8 mouse cellular contexts compared by ENCODE assay signal in the genomic region with DNA sequence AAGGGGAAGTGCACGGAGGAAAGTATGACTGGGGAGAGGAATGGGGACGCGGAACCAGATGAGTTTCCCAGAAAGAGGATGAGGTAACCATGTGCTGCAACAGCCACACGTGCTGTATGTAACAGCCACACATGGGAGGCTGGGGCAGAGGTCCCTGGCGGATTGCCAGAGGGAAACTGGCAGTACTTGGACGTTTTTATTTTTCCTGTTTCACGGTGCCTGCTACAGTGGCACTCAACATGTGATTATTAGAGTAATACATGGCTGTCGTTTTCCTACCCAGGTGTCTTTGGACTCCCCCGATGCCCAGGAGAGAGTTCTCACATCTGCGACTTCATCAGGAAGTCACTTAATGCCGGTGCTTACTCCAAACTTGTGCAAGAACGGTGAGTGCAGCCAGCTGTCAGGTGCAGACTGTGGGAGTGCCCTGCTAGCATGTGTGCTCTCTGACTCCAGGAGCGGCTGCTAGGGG. TPM values are rescaled to one million over a fixed set of nuclear protein-coding genes. Genes with fewer than 3 reads are reported as not detected.
DNase-seq lines count a peak whose midpoint lies in the region; ATAC-seq and TF ChIP-seq lines count a peak whose summit lies in the region.

No protein-coding gene starts in this region.

- H3K27me3 ChIP-seq in limb, embryonic 11.5 days (ENCODE audit: control insufficient read depth, insufficient read depth, low read length), result no peaks in the 10 kb centered on the region
- H3K27me3 ChIP-seq in limb, embryonic 10.5 days (ENCODE audit: low read depth, poor library complexity, severe bottlenecking), result no peaks in the 10 kb centered on the region
- no peaks in the 10 kb centered on the region for H3K27me3 ChIP-seq in lung, embryonic 14.5 days (ENCODE audit: insufficient read depth, low read length)
- no peaks in the 10 kb centered on the region; the same call in 1 of the 2 replicates for H3K27me3 ChIP-seq in thymus, adult 2 months (ENCODE audit: control insufficient read depth, insufficient read depth, low read length)
- no peaks in the 10 kb centered on the region for H3K27me3 ChIP-seq in hindbrain, embryonic 14.5 days (ENCODE audit: control insufficient read depth, insufficient read depth, low read length)

- TF ChIP-seq CTCF in lung, embryonic 14.5 days (IDR thresholded peaks at IDR 0.05; ENCODE audit: low read depth), result no peak
- TF ChIP-seq CTCF in thymus, adult 2 months (IDR thresholded peaks at IDR 0.05; ENCODE audit: borderline replicate concordance, control insufficient read depth, extremely low read depth, insufficient read depth, low read length, poor library complexity), result no peak

- no peak overlapping the region for H3K4me3 ChIP-seq in limb, embryonic 11.5 days (ENCODE audit: low read depth, low read length)
- no peak overlapping the region for H3K4me3 ChIP-seq in limb, embryonic 10.5 days
- H3K4me3 ChIP-seq in lung, embryonic 14.5 days (ENCODE audit: low read depth, low read length), result no peak overlapping the region
- H3K4me3 ChIP-seq in thymus, adult 2 months (ENCODE audit: control insufficient read depth, insufficient read depth, low read length), result no peak overlapping the region
- H3K4me3 ChIP-seq in hindbrain, embryonic 14.5 days (replicated peaks; ENCODE audit: low read length), result no peak overlapping the region

- no peak overlapping the region for H3K27ac ChIP-seq in limb, embryonic 11.5 days (replicated peaks; ENCODE audit: low read depth, low read length)
- no peak overlapping the region for H3K27ac ChIP-seq in limb, embryonic 10.5 days
- H3K27ac ChIP-seq in lung, embryonic 14.5 days (ENCODE audit: low read depth), result no peak overlapping the region
- H3K27ac ChIP-seq in thymus, adult 2 months (ENCODE audit: control insufficient read depth, insufficient read depth, low read length), result peak overlapping the region; percentile 93
- H3K27ac ChIP-seq in hindbrain, embryonic 14.5 days, result no peak overlapping the region

- no peak for DNase-seq in limb, embryonic 11.5 days (ENCODE audit: low spot score)
- DNase-seq in limb, embryonic 10.5 days (ENCODE audit: low spot score), result no peak
- DNase-seq in lung, embryonic 14.5 days, result peak; percentile 54
- DNase-seq in thymus, adult 2 months, result peak; percentile 62
- DNase-seq in ovary, postnatal 10 days (ENCODE audit: low spot score), result no peak
- no peak for DNase-seq in cerebellum, postnatal 14 days
- DNase-seq in hindbrain, embryonic 14.5 days (ENCODE audit: low spot score), result no peak

- H3K4me2 ChIP-seq in limb, embryonic 11.5 days (ENCODE audit: low read depth, severe bottlenecking), result no peak overlapping the region
- no peak overlapping the region for H3K4me2 ChIP-seq in lung, embryonic 14.5 days
- H3K4me2 ChIP-seq in hindbrain, embryonic 14.5 days (replicated peaks), result no peak overlapping the region

- peak; percentile 44; the same call in 1 of the 2 replicates for ATAC-seq in limb, embryonic 11.5 days (ENCODE audit: insufficient number of reproducible peaks, low FRiP score, low TSS enrichment, low read depth)
- peak; percentile 98 for ATAC-seq in granulocyte monocyte progenitor cell, adult 5-6 weeks (replicated peaks; ENCODE audit: poor library complexity, severe bottlenecking)
- no peak; the same call in 1 of the 2 replicates for ATAC-seq in lung, embryonic 14.5 days (ENCODE audit: insufficient read depth)
- ATAC-seq in hindbrain, embryonic 14.5 days (ENCODE audit: low FRiP score), result no peak

- no peaks in the 10 kb centered on the region for H3K4me1 ChIP-seq in limb, embryonic 11.5 days (ENCODE audit: control insufficient read depth, insufficient read depth, low read length)
- no peaks in the 10 kb centered on the region for H3K4me1 ChIP-seq in limb, embryonic 10.5 days
- H3K4me1 ChIP-seq in lung, embryonic 14.5 days (ENCODE audit: insufficient read depth), result no peaks in the 10 kb centered on the region
- peaks cover 33% of the 10 kb centered on the region for H3K4me1 ChIP-seq in thymus, adult 2 months (replicated peaks; ENCODE audit: control insufficient read depth, insufficient read depth, low read length)
- no peaks in the 10 kb centered on the region for H3K4me1 ChIP-seq in hindbrain, embryonic 14.5 days (replicated peaks; ENCODE audit: control insufficient read depth, insufficient read depth, low read length)

- H3K36me3 ChIP-seq in limb, embryonic 11.5 days (ENCODE audit: control insufficient read depth, insufficient read depth, low read length), result peaks cover 10% of the 10 kb centered on the region
- H3K36me3 ChIP-seq in limb, embryonic 10.5 days, result peaks cover 83% of the 10 kb centered on the region
- H3K36me3 ChIP-seq in lung, embryonic 14.5 days (ENCODE audit: insufficient read depth), result peaks cover 60% of the 10 kb centered on the region
- H3K36me3 ChIP-seq in thymus, adult 2 months (ENCODE audit: control insufficient read depth, insufficient read depth, low read length), result peaks cover 62% of the 10 kb centered on the region
- H3K36me3 ChIP-seq in hindbrain, embryonic 14.5 days (replicated peaks; ENCODE audit: control insufficient read depth, insufficient read depth), result peaks cover 92% of the 10 kb centered on the region

- H3K9ac ChIP-seq in limb, embryonic 11.5 days (ENCODE audit: low read length), result no peak overlapping the region
- no peak overlapping the region for H3K9ac ChIP-seq in lung, embryonic 14.5 days
- no peak overlapping the region for H3K9ac ChIP-seq in hindbrain, embryonic 14.5 days

- 81% methylated on average over 13 of the region's 13 CpGs for WGBS in limb, embryonic 11.5 days
- 90% methylated on average over 13 of the region's 13 CpGs for WGBS in limb, embryonic 10.5 days
- WGBS in lung, embryonic 14.5 days, result 61% methylated on average over 13 of the region's 13 CpGs
- WGBS in thymus, adult 2 months, result 5% methylated on average over 13 of the region's 13 CpGs
- WGBS in hindbrain, embryonic 14.5 days, result 82% methylated on average over 13 of the region's 13 CpGs

- no peaks in the 10 kb centered on the region for H3K9me3 ChIP-seq in limb, embryonic 11.5 days (ENCODE audit: control insufficient read depth, low read length)
- no peaks in the 10 kb centered on the region for H3K9me3 ChIP-seq in limb, embryonic 10.5 days (replicated peaks)
- H3K9me3 ChIP-seq in lung, embryonic 14.5 days (ENCODE audit: low read depth, low read length), result no peaks in the 10 kb centered on the region
- H3K9me3 ChIP-seq in hindbrain, embryonic 14.5 days (ENCODE audit: control insufficient read depth, low read length), result no peaks in the 10 kb centered on the region

- no peak for TF ChIP-seq POLR2A in thymus, adult 2 months (IDR thresholded peaks at IDR 0.05; ENCODE audit: control insufficient read depth, extremely low read depth, insufficient read depth, low read length, poor library complexity)

RNA-seq across cellular contexts. Expression of gene Ppt1, which starts 12.1 kb away (rescaled TPM):
- 52.4 and 54.1 TPM in 2 replicates for polyA plus RNA-seq in limb, embryonic 11.5 days (2014; fragmentation: Nextera tagmentation; extraction: Ambion mirVana)
- 45.4 and 55.3 TPM in 2 replicates for polyA plus RNA-seq in limb, embryonic 10.5 days (2016; fragmentation: Nextera tagmentation; extraction: Ambion mirVana)
- 59.3 and 67.4 TPM in 2 replicates for total RNA-seq in granulocyte monocyte progenitor cell, adult 5-6 weeks (2014; fragmentation: Nextera tagmentation)
- 79.1 and 80.1 TPM in 2 replicates for total RNA-seq in granulocyte monocyte progenitor cell, adult 5-6 weeks (2017)
- 61.0 and 65.7 TPM in 2 replicates for polyA plus RNA-seq in lung, embryonic 14.5 days (2014; fragmentation: Nextera tagmentation; extraction: Ambion mirVana)
- polyA plus RNA-seq in thymus, adult 2 months (2012; rRNA removed), result 79.5 and 86.7 TPM in 2 replicates
- polyA plus RNA-seq in hindbrain, embryonic 14.5 days (2014; fragmentation: Nextera tagmentation; extraction: Ambion mirVana), result 83.7 and 84.4 TPM in 2 replicates

RNA-seq across cellular contexts. Expression of gene Cap1, which starts 37.7 kb away (rescaled TPM):
- polyA plus RNA-seq in limb, embryonic 11.5 days (2014; fragmentation: Nextera tagmentation; extraction: Ambion mirVana), result 59.0 and 64.6 TPM in 2 replicates
- 45.3 and 46.5 TPM in 2 replicates for polyA plus RNA-seq in limb, embryonic 10.5 days (2016; fragmentation: Nextera tagmentation; extraction: Ambion mirVana)
- total RNA-seq in granulocyte monocyte progenitor cell, adult 5-6 weeks (2014; fragmentation: Nextera tagmentation), result 122 and 132 TPM in 2 replicates
- total RNA-seq in granulocyte monocyte progenitor cell, adult 5-6 weeks (2017), result 132 and 157 TPM in 2 replicates
- 79.9 and 80.6 TPM in 2 replicates for polyA plus RNA-seq in lung, embryonic 14.5 days (2014; fragmentation: Nextera tagmentation; extraction: Ambion mirVana)
- polyA plus RNA-seq in thymus, adult 2 months (2012; rRNA removed), result 192 and 203 TPM in 2 replicates
- polyA plus RNA-seq in hindbrain, embryonic 14.5 days (2014; fragmentation: Nextera tagmentation; extraction: Ambion mirVana), result 71.9 and 76.7 TPM in 2 replicates

Comparison
In these comparisons a context has a peak if more than half of its experiments do, and no peak if none do; other contexts are left out.
1. ATAC-seq: peak in limb, embryonic 11.5 days (single experiment) and granulocyte monocyte progenitor cell, adult 5-6 weeks (single experiment); none in lung, embryonic 14.5 days (single experiment) and hindbrain, embryonic 14.5 days (single experiment).
2. DNase-seq: peak in lung, embryonic 14.5 days (single experiment) and thymus, adult 2 months (single experiment); none in limb, embryonic 11.5 days (single experiment), limb, embryonic 10.5 days (single experiment), ovary, postnatal 10 days (single experiment), cerebellum, postnatal 14 days (0 of 2) and hindbrain, embryonic 14.5 days (single experiment).